Mouse (Mus musculus) forebrain, embryonic 16.5 days (tissue): ENCODE measurements around the gene Raver2. TPM values are rescaled to one million over a fixed set of nuclear protein-coding genes. Genes with fewer than 3 reads are reported as not detected.

Source experiments
- ATAC-seq: fragments of 200-750 bp; cut with Nextera tagmentation; 2 replicates; pipeline ENCODE4 v1.8.0; 2017; ENCODE audit warnings: mild to moderate bottlenecking, moderate library complexity
- H3K27ac ChIP-seq: fragments of 300-500 bp; sonication (generic); 2 replicates; pipeline ENCODE4 v1.5.1; 2014; ENCODE audit warnings: low read length, control low read depth
- H3K27me3 ChIP-seq: fragments of 300-500 bp; sonication (generic); replicated peaks from 2 replicates; pipeline ENCODE4 v1.6.1; 2014; ENCODE audit warnings: low read length; ENCODE audit not compliant: control insufficient read depth, insufficient read depth
- H3K36me3 ChIP-seq: fragments of 300-500 bp; sonication (generic); 2 replicates; pipeline ENCODE4 v1.6.1; 2014; ENCODE audit not compliant: control insufficient read depth, insufficient read depth
- H3K4me1 ChIP-seq: fragments of 300-500 bp; sonication (generic); replicated peaks from 2 replicates; pipeline ENCODE4 v1.6.1; 2014; ENCODE audit warnings: low read length; ENCODE audit not compliant: control insufficient read depth, insufficient read depth
- H3K4me2 ChIP-seq: fragments of 300-500 bp; sonication (generic); 2 replicates; pipeline ENCODE4 v1.6.1; 2014; ENCODE audit warnings: mild to moderate bottlenecking, low read length, control low read depth
- H3K4me3 ChIP-seq: fragments of 300-500 bp; sonication (generic); replicated peaks from 2 replicates; pipeline ENCODE4 v1.5.1; 2014; ENCODE audit warnings: mild to moderate bottlenecking, low read length, control low read depth
- H3K9ac ChIP-seq: fragments of 300-500 bp; sonication (generic); replicated peaks from 2 replicates; pipeline ENCODE4 v1.6.1; 2014; ENCODE audit warnings: low read depth, low read length, control low read depth
- H3K9me3 ChIP-seq: fragments of 300-500 bp; sonication (generic); 2 replicates; pipeline ENCODE4 v1.6.1; 2016; ENCODE audit warnings: low read length; ENCODE audit not compliant: control insufficient read depth
- WGBS: fragments of 180-500 bp; shearing (Covaris S2); extraction: QIAGEN DNeasy Blood & Tissue Kit; methylation state at CpG from one replicate; pipeline ENCODE4 v1.1.7; 2014; 5-methylcytosine and 5-hydroxymethylcytosine counted together
- polyA plus RNA-seq: library from polyadenylated mRNA; unstranded; fragments of >200 nt; fragmentation: Nextera tagmentation; extraction: Ambion mirVana; gene quantifications from 2 replicates; pipeline ENCODE4 v1.2.1, GENCODE M21; 2015

Gene Raver2
- polyA plus RNA-seq, 1 experiment from 2014 or later = 4.2 TPM

DNA sequence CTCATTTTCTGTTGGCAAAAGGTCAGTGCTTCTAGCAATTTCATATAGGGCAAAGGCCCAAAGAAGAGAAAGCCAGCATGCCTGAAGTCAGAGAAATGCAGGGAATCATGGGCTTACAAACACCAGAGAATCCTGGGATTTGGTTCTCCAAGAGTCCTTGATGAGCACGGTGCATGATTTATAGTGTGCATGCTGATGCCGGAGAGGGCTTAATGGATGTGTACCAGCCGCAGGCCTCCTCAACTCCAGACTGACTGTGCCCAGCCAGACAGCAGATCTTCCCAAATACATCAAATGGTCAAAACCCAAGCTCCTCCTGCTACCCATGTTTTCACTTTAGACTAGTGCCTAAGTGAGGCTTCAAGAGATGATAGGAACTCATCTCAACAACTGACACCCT is 109.0 kb downstream of the Raver2 start:
- no peaks in the 10 kb centered on the region for H3K9me3 ChIP-seq
- 94% methylated on average over 3 of the region's 3 CpGs for WGBS
- no peaks in the 10 kb centered on the region for H3K27me3 ChIP-seq
- no peak overlapping the region for H3K27ac ChIP-seq
- H3K9ac ChIP-seq = no peak overlapping the region
- H3K4me2 ChIP-seq = no peak overlapping the region
- no peak for ATAC-seq
- no peaks in the 10 kb centered on the region; the same call in 1 of the 2 replicates for H3K36me3 ChIP-seq
- H3K4me1 ChIP-seq = no peaks in the 10 kb centered on the region
- no peak overlapping the region for H3K4me3 ChIP-seq

GRCm38 (mm10) chr4:101179076-101179475 is 110.3 kb downstream of the Raver2 start:
- Histone ChIP-seq H3K9ac (no peak overlapping the region), H3K4me1 (no peaks in the 10 kb centered on the region), H3K27ac (no peak overlapping the region), H3K27me3 (no peaks in the 10 kb centered on the region), H3K36me3 (peaks cover 1% of the 10 kb centered on the region; the same call in 1 of the 2 replicates), H3K4me3 (no peak overlapping the region), H3K4me2 (no peak overlapping the region), H3K9me3 (no peaks in the 10 kb centered on the region)
- no peak for ATAC-seq
- WGBS = 64% methylated on average over 5 of the region's 5 CpGs

- Histone ChIP-seq H3K9ac (no peak overlapping the region), H3K27me3 (no peaks in the 10 kb centered on the region), H3K9me3 (no peaks in the 10 kb centered on the region), H3K4me2 (no peak overlapping the region), H3K4me3 (no peak overlapping the region), H3K27ac (no peak overlapping the region), H3K36me3 (peaks cover 3% of the 10 kb centered on the region; the same call in 1 of the 2 replicates), H3K4me1 (no peaks in the 10 kb centered on the region)
- no peak for ATAC-seq
- 75% methylated on average over 6 of the region's 6 CpGs for WGBS
These were observed 111.1 kb downstream of the Raver2 start for GRCm38 (mm10) chr4:101179836-101180235.

GRCm38 (mm10) chr4:101180681-101181080 is 111.9 kb downstream of the Raver2 start:
- H3K9ac ChIP-seq = no peak overlapping the region
- H3K36me3 ChIP-seq = peaks cover 3% of the 10 kb centered on the region; the same call in 1 of the 2 replicates
- ATAC-seq = no peak
- H3K9me3 ChIP-seq = no peaks in the 10 kb centered on the region
- no peaks in the 10 kb centered on the region for H3K4me1 ChIP-seq
- 61% methylated on average over 5 of the region's 5 CpGs for WGBS
- H3K27me3 ChIP-seq = no peaks in the 10 kb centered on the region
- no peak overlapping the region for H3K4me2 ChIP-seq
- H3K4me3 ChIP-seq = no peak overlapping the region
- H3K27ac ChIP-seq = no peak overlapping the region

DNA sequence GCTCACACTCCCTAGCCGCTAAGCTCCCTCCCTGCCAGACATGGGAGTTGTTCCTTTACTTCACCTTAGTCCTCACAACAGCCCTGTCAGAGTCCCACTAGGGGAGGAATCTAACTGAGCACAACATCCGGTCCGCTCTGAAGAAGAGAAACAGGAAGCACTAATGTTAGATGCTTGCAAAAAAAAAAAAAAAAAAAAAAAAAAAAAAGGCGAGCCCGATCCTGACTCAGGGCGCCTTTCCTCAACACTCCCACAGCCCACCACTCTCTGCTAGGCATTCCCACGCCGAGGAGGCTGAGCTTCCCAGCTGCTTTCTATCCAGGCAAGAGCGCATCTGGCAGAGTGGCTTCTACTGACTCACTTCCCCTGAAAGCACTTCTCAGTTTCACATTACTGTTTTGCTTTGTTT is 113.8 kb downstream of the Raver2 start:
- H3K4me2 ChIP-seq = no peak overlapping the region
- no peak for ATAC-seq
- WGBS = 78% methylated on average over 9 of the region's 9 CpGs
- H3K4me1 ChIP-seq = peaks cover 5% of the 10 kb centered on the region; the same call in 1 of the 2 replicates
- peaks cover 3% of the 10 kb centered on the region; the same call in 1 of the 2 replicates for H3K36me3 ChIP-seq
- no peaks in the 10 kb centered on the region for H3K27me3 ChIP-seq
- no peak overlapping the region for H3K9ac ChIP-seq
- H3K4me3 ChIP-seq = no peak overlapping the region
- no peaks in the 10 kb centered on the region for H3K9me3 ChIP-seq
- no peak overlapping the region for H3K27ac ChIP-seq

GRCm38 (mm10) chr4:101185216-101185615 is 116.4 kb downstream of the Raver2 start:
- 68% methylated on average over 3 of the region's 3 CpGs for WGBS
- H3K9me3 ChIP-seq = no peaks in the 10 kb centered on the region
- ATAC-seq = no peak

DNA sequence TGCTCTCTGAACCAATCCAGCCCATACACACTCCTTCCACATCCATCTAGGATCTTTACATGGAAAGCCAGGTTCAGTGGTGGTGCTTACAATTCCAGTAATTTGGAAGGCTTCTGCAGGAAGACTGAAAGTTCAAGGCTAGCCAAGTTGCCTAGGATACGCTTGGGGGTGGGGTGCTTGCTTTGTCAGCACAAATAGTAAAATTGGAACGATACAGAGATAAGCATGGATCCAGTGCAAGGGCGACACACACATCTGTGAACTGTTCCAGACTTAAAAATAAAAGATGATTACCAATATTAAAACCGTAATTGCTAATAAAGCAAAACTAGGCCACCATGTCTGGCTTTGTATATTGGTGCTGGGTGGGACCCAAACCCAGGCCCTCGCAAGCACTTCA is 117.8 kb downstream of the Raver2 start:
- peaks cover 3% of the 10 kb centered on the region; the same call in 1 of the 2 replicates for H3K36me3 ChIP-seq
- ATAC-seq = no peak
- 86% methylated on average over 5 of the region's 5 CpGs for WGBS
- H3K9me3 ChIP-seq = no peaks in the 10 kb centered on the region
- no peak overlapping the region for H3K9ac ChIP-seq
- no peak overlapping the region for H3K4me2 ChIP-seq
- peaks cover 5% of the 10 kb centered on the region; the same call in 1 of the 2 replicates for H3K4me1 ChIP-seq
- H3K4me3 ChIP-seq = no peak overlapping the region
- no peak overlapping the region for H3K27ac ChIP-seq
- no peaks in the 10 kb centered on the region for H3K27me3 ChIP-seq

More at GRCm38 (mm10) chr4:101185216-101185615, 116.4 kb downstream of the Raver2 start:
- peaks cover 5% of the 10 kb centered on the region; the same call in 1 of the 2 replicates for H3K4me1 ChIP-seq
- no peak overlapping the region for H3K9ac ChIP-seq
- H3K27me3 ChIP-seq = no peaks in the 10 kb centered on the region
- peaks cover 3% of the 10 kb centered on the region; the same call in 1 of the 2 replicates for H3K36me3 ChIP-seq
- no peak overlapping the region for H3K4me3 ChIP-seq
- no peak overlapping the region for H3K27ac ChIP-seq
- H3K4me2 ChIP-seq = no peak overlapping the region

GRCm38 (mm10) chr4:101187381-101187780 is 118.6 kb downstream of the Raver2 start:
- Histone ChIP-seq H3K4me1 (peaks cover 5% of the 10 kb centered on the region; the same call in 1 of the 2 replicates), H3K4me3 (no peak overlapping the region), H3K9me3 (no peaks in the 10 kb centered on the region), H3K4me2 (no peak overlapping the region), H3K36me3 (peaks cover 3% of the 10 kb centered on the region; the same call in 1 of the 2 replicates), H3K27me3 (no peaks in the 10 kb centered on the region), H3K9ac (no peak overlapping the region), H3K27ac (no peak overlapping the region)
- ATAC-seq = no peak
- WGBS = 85% methylated on average over 4 of the region's 4 CpGs

- H3K4me3 ChIP-seq = no peak overlapping the region
- H3K4me1 ChIP-seq = peaks cover 5% of the 10 kb centered on the region
- no peaks in the 10 kb centered on the region for H3K36me3 ChIP-seq
- WGBS = 93% methylated on average over 5 of the region's 5 CpGs
- no peak overlapping the region for H3K9ac ChIP-seq
- H3K27me3 ChIP-seq = no peaks in the 10 kb centered on the region
- H3K27ac ChIP-seq = no peak overlapping the region
- H3K9me3 ChIP-seq = no peaks in the 10 kb centered on the region
- H3K4me2 ChIP-seq = no peak overlapping the region
- ATAC-seq = no peak
These were observed 123.6 kb downstream of the Raver2 start for GRCm38 (mm10) chr4:101192241-101192976.
